Mouse (Mus musculus) heart, postnatal 0 days (tissue): ENCODE measurements around the gene Ppif.

ENCODE experiments used
- CTCF ChIP-seq: IDR thresholded peaks from 2 replicates; pipeline ENCODE4 v1.5.1; 2016; ENCODE audit warnings: antibody characterized with exemption, control low read depth, low read depth
- EP300 ChIP-seq: IDR thresholded peaks from 2 replicates; pipeline ENCODE4 v1.6.1; 2016; ENCODE audit warnings: antibody characterized with exemption, low read depth

- no peak for TF ChIP-seq CTCF
- no peak for TF ChIP-seq EP300
Observed at GRCm38 (mm10) chr14:25742943-25743342, 49.0 kb downstream of the Ppif start.
